Mouse (Mus musculus): ENCODE data around the gene Pdgfb. TPM values are rescaled to one million over a fixed set of nuclear protein-coding genes. Genes with fewer than 3 reads are reported as not detected.

The Pdgfb gene
- total and polyA plus RNA-seq, 3 experiments = not detected

GRCm38 (mm10) chr15:80030399-80030798, 15.6 kb upstream of the Pdgfb start:
- in situ Hi-C loops (cut with MboI; ENCODE audit: low pct_ligation_motif_present, low pct_unique_long_range_greater_than_20kb, low sequenced_read_pairs) = no loop called here
- H3K9ac ChIP-seq (ENCODE audit: insufficient read depth, low read depth) = no peak overlapping the region
- H3K4me2 ChIP-seq (ENCODE audit: insufficient read depth, low read depth, poor library complexity, severe bottlenecking) = no peak overlapping the region
- peaks cover 28 to 50% of the 10 kb centered on the region in 2 experiments for H3K4me1 ChIP-seq (ENCODE audit: control insufficient read depth in 1 of 2, insufficient read depth in 2 of 2)
- dilution Hi-C loops (cut with MboI; ENCODE audit: extremely low pct_ligation_motif_present, extremely low pct_unique_long_range_greater_than_20kb, low sequenced_read_pairs) = no loop called here
- no peaks in the 10 kb centered on the region for H3K79me2 ChIP-seq (replicated peaks; ENCODE audit: control insufficient read depth, extremely low read depth, insufficient read depth, poor library complexity, severe bottlenecking)
- no peak overlapping the region for H3K4me3 ChIP-seq (replicated peaks in 1 of 3; ENCODE audit: low read depth in 2 of 3, low read length in 2 of 3, poor library complexity in 1 of 3)
- DNase-seq (ENCODE audit: extremely low read depth) = no peak
- H3K36me3 ChIP-seq (replicated peaks in 1 of 2; ENCODE audit: control insufficient read depth in 1 of 2, insufficient read depth in 1 of 2, low read length in 1 of 2) = no peaks in the 10 kb centered on the region
- no peak overlapping the region for H3K27ac ChIP-seq (ENCODE audit: insufficient read depth, low read depth)
- no peak for TF ChIP-seq RCOR1 (conservative IDR thresholded peaks at IDR 0.05; ENCODE audit: low read depth, low read length)
- TF ChIP-seq ZC3H11A (IDR thresholded peaks at IDR 0.05; ENCODE audit: low read depth, low read length) = no peak
- no peak for TF ChIP-seq ZKSCAN1 (IDR thresholded peaks at IDR 0.05; ENCODE audit: borderline replicate concordance, low read depth, low read length)
- no peak for TF ChIP-seq NRF1 (IDR thresholded peaks at IDR 0.05; ENCODE audit: low read depth, low read length)
- no peak for TF ChIP-seq CTCF (conservative IDR thresholded peaks at IDR 0.05 in 1 of 2, IDR thresholded peaks at IDR 0.05 in 1 of 2; ENCODE audit: low read depth in 2 of 2, low read length in 2 of 2)
- no peak for TF ChIP-seq SMC3 (IDR thresholded peaks at IDR 0.05; ENCODE audit: low read depth, low read length)
- TF ChIP-seq USF1 (IDR thresholded peaks at IDR 0.05; ENCODE audit: low read depth, low read length) = no peak
- TF ChIP-seq MAX (IDR thresholded peaks at IDR 0.05; ENCODE audit: low read length) = peak; percentile 38; the same call in 1 of the 2 replicates
- no peak for TF ChIP-seq JUN (IDR thresholded peaks at IDR 0.05; ENCODE audit: insufficient read depth, low read depth, low read length)
- no peak for TF ChIP-seq ETS1 (conservative IDR thresholded peaks at IDR 0.05; ENCODE audit: low read depth, low read length)
- peak; percentile 27; the same call in 1 of the 2 replicates for TF ChIP-seq BHLHE40 (IDR thresholded peaks at IDR 0.05; ENCODE audit: low read depth, low read length)
- H3K9me3 ChIP-seq (replicated peaks; ENCODE audit: low read length) = peaks cover 21% of the 10 kb centered on the region
- H3K27me3 ChIP-seq (replicated peaks) = peaks cover 19% of the 10 kb centered on the region

- Histone ChIP-seq H3K4me3 (replicated peaks in 1 of 3; ENCODE audit: low read depth in 2 of 3, low read length in 2 of 3, poor library complexity in 1 of 3) (no peak overlapping the region), H3K36me3 (replicated peaks in 1 of 2; ENCODE audit: control insufficient read depth in 1 of 2, insufficient read depth in 1 of 2, low read length in 1 of 2) (no peaks in the 10 kb centered on the region), H3K9me3 (replicated peaks; ENCODE audit: low read length) (peaks cover 18% of the 10 kb centered on the region), H3K4me2 (ENCODE audit: insufficient read depth, low read depth, poor library complexity, severe bottlenecking) (no peak overlapping the region), H3K4me1 (ENCODE audit: control insufficient read depth in 1 of 2, insufficient read depth in 2 of 2) (peaks cover 32 to 50% of the 10 kb centered on the region in 2 experiments), H3K79me2 (replicated peaks; ENCODE audit: control insufficient read depth, extremely low read depth, insufficient read depth, poor library complexity, severe bottlenecking) (no peaks in the 10 kb centered on the region), H3K27me3 (replicated peaks) (peaks cover 16% of the 10 kb centered on the region), H3K9ac (ENCODE audit: insufficient read depth, low read depth) (no peak overlapping the region), H3K27ac (ENCODE audit: insufficient read depth, low read depth) (no peak overlapping the region)
- no peak for TF ChIP-seq UBTF (IDR thresholded peaks at IDR 0.05; ENCODE audit: low read depth, low read length)
- no peak for TF ChIP-seq TBP (conservative IDR thresholded peaks at IDR 0.05; ENCODE audit: low read depth, low read length)
- TF ChIP-seq EP300 (IDR thresholded peaks at IDR 0.05; ENCODE audit: low read length) = no peak
- TF ChIP-seq MXI1 (IDR thresholded peaks at IDR 0.05; ENCODE audit: low read depth, low read length) = no peak
- no peak for TF ChIP-seq SIN3A (IDR thresholded peaks at IDR 0.05; ENCODE audit: low read length)
- no peak for TF ChIP-seq NELFE (IDR thresholded peaks at IDR 0.05; ENCODE audit: low read depth, low read length)
- no peak for TF ChIP-seq MAX (IDR thresholded peaks at IDR 0.05; ENCODE audit: low read length)
- no peak for TF ChIP-seq IRF4 (IDR thresholded peaks at IDR 0.05; ENCODE audit: low read depth, low read length)
- TF ChIP-seq PAX5 (IDR thresholded peaks at IDR 0.05; ENCODE audit: low read length) = no peak
- TF ChIP-seq RCOR1 (conservative IDR thresholded peaks at IDR 0.05; ENCODE audit: low read depth, low read length) = no peak
- no peak for TF ChIP-seq POLR2A (IDR thresholded peaks at IDR 0.05; ENCODE audit: low read depth, low read length)
- no peak for TF ChIP-seq TCF12 (IDR thresholded peaks at IDR 0.05; ENCODE audit: low read depth, low read length)
- no peak for TF ChIP-seq POLR2AphosphoS2 (IDR thresholded peaks at IDR 0.05; ENCODE audit: low read depth, low read length)
- TF ChIP-seq ELF1 (IDR thresholded peaks at IDR 0.05; ENCODE audit: low read depth, low read length) = no peak
- in situ Hi-C loops (cut with MboI; ENCODE audit: low pct_ligation_motif_present, low pct_unique_long_range_greater_than_20kb, low sequenced_read_pairs) (no loop called here), dilution Hi-C loops (cut with MboI; ENCODE audit: extremely low pct_ligation_motif_present, extremely low pct_unique_long_range_greater_than_20kb, low sequenced_read_pairs) (no loop called here)
- DNase-seq (ENCODE audit: extremely low read depth) = no peak
Measured at GRCm38 (mm10) chr15:80028862-80029261, 14.1 kb upstream of the Pdgfb start.
